Mouse (Mus musculus): ENCODE measurements around the gene Cnnm4. TPM values are rescaled to one million over a fixed set of nuclear protein-coding genes. Genes with fewer than 3 reads are reported as not detected.

The Cnnm4 gene
- polyA plus RNA-seq, 1 experiment from 2014 or later = 9.8 TPM

DNA sequence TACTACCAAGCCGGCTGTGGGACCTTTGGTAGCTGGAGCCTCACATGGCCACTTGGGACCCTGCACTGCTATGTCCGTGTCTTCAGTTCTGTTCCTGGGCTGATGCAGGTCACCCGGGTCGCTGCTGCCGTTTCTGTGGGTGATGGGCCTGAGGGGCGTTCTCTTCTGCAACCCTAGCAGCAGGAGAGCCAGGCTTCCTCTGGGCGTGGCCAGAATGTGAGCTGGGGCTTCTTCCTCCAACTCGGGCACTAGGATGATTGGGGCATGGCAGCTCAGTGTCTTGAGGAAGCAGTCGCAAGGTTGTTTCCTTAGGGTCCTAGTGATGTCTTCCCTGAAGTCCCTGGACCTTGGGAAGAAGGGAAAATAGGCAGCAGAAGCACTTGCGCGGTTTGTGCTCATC is 48.2 kb downstream of the Cnnm4 start:
- Histone ChIP-seq H3K4me1 (ENCODE audit: control insufficient read depth, insufficient read depth, low read length) (peaks cover 25% of the 10 kb centered on the region), H3K27ac (ENCODE audit: low read depth, low read length) (no peak overlapping the region), H3K27me3 (ENCODE audit: control insufficient read depth, insufficient read depth, low read length) (no peaks in the 10 kb centered on the region), H3K9ac (replicated peaks; ENCODE audit: low read depth, low read length) (no peak overlapping the region), H3K4me3 (ENCODE audit: low read depth, low read length) (no peak overlapping the region), H3K9me3 (ENCODE audit: control insufficient read depth, low read length) (no peaks in the 10 kb centered on the region), H3K36me3 (ENCODE audit: control insufficient read depth, insufficient read depth, low read length) (peaks cover 37% of the 10 kb centered on the region), H3K4me2 (ENCODE audit: low read depth, low read length) (no peak overlapping the region)
- ATAC-seq (ENCODE audit: low read depth) = no peak
- 84% methylated on average over 11 of the region's 11 CpGs for WGBS

DNA sequence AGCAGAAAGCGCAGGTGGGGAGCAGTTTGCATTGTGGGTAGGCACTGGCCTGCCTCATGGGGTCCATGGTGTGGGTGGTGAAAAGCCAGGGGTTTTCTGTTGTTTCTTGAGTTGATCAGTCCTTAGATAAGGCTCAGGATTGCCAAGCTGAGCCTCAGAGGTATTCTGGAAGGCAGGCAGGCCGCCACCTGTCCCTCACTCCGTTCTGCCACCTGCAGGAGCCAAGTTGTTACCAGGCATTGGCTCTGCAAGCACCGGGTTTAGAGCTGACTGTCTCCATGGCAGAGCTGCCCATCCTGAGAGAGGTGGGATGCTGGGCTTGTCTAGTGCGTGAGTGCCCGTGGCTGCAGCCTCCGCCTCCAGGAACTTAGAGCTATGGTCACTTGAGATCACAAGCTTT is 50.8 kb downstream of the Cnnm4 start:
- peaks cover 42% of the 10 kb centered on the region for H3K36me3 ChIP-seq (ENCODE audit: control insufficient read depth, insufficient read depth, low read length)
- WGBS = 92% methylated on average over 7 of the region's 7 CpGs

DNA sequence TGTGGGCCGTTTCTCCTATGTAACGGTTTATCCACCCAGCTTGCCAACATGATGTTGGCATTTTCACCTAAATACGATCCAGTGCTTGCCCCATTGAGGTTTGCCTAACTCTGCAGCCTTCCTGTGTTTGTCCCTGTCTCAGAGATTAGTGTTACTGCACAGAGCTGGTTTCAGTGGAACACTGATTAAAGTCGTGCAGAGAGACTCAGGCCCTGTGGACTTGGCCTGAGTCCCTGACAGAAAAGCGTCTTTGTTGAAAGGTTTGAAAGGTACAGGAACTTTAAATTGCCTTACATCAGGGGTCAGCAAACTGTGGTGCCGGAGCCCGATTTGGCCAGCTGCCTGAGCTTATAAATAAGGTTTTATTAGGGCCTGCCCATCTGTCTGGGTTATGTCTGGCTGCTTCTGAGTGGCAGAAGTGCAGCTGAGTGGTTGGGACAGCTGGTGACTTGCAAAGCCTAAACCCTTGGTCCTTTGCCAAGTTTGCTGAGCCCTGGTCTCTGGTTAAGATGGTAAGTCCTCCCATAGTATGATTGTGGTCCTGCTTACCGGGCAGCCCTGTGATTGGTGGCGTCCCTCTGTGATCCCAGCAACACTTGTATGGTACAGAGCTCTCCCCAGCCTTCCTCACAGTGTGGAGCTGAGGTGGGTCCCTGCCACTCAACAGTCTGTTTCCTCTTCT is 52.1 kb downstream of the Cnnm4 start:
- Histone ChIP-seq H3K36me3 (ENCODE audit: control insufficient read depth, insufficient read depth, low read length) (peaks cover 42% of the 10 kb centered on the region), H3K27ac (ENCODE audit: low read depth, low read length) (peak overlapping the region; percentile 34; the same call in 1 of the 2 replicates)

More for the DNA sequence above, 50.8 kb downstream of the Cnnm4 start:
- Histone ChIP-seq H3K4me1 (ENCODE audit: control insufficient read depth, insufficient read depth, low read length) (0 out of 2 replicates have a peak, but pooled peaks cover 13% of the 10 kb centered on the region), H3K9ac (replicated peaks; ENCODE audit: low read depth, low read length) (no peak overlapping the region), H3K27ac (ENCODE audit: low read depth, low read length) (no peak overlapping the region), H3K4me2 (ENCODE audit: low read depth, low read length) (no peak overlapping the region), H3K4me3 (ENCODE audit: low read depth, low read length) (no peak overlapping the region), H3K9me3 (ENCODE audit: control insufficient read depth, low read length) (no peaks in the 10 kb centered on the region), H3K27me3 (ENCODE audit: control insufficient read depth, insufficient read depth, low read length) (no peaks in the 10 kb centered on the region)
- ATAC-seq (ENCODE audit: low read depth) = no peak

DNA sequence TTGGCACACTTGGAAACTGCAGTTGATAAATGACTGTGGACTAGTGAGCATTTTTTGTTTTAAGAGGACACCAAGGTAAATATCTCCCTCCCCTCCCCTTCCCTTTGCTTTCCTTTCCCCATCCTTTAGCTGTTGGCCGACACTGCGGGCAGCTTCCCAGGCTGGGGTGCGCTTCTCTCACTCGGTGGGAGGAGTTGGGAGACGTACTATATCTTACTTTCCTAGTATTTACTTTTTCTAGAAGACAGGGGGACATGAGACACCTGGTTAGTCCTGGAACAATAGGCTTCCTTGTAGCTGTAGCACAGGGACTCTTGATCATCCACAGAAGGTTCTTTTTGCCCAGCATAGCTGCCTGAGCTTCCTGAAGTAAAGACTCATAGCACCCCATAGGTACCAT is 52.6 kb downstream of the Cnnm4 start:
- H3K9me3 ChIP-seq (ENCODE audit: control insufficient read depth, low read length) = no peaks in the 10 kb centered on the region
- 0 out of 2 replicates have a peak, but pooled peaks cover 13% of the 10 kb centered on the region for H3K4me1 ChIP-seq (ENCODE audit: control insufficient read depth, insufficient read depth, low read length)
- H3K36me3 ChIP-seq (ENCODE audit: control insufficient read depth, insufficient read depth, low read length) = peaks cover 39% of the 10 kb centered on the region
- H3K4me3 ChIP-seq (ENCODE audit: low read depth, low read length) = no peak overlapping the region
- no peaks in the 10 kb centered on the region for H3K27me3 ChIP-seq (ENCODE audit: control insufficient read depth, insufficient read depth, low read length)
- ATAC-seq (ENCODE audit: low read depth) = no peak
- 84% methylated on average over 5 of the region's 5 CpGs for WGBS
- H3K27ac ChIP-seq (ENCODE audit: low read depth, low read length) = peak overlapping the region; percentile 34; the same call in 1 of the 2 replicates
- H3K4me2 ChIP-seq (ENCODE audit: low read depth, low read length) = no peak overlapping the region
- no peak overlapping the region for H3K9ac ChIP-seq (replicated peaks; ENCODE audit: low read depth, low read length)

More for the DNA sequence above, 52.1 kb downstream of the Cnnm4 start:
- ATAC-seq (ENCODE audit: low read depth) = peak; percentile 71; the same call in 1 of the 2 replicates
- Histone ChIP-seq H3K4me3 (ENCODE audit: low read depth, low read length) (no peak overlapping the region), H3K4me2 (ENCODE audit: low read depth, low read length) (no peak overlapping the region), H3K4me1 (ENCODE audit: control insufficient read depth, insufficient read depth, low read length) (0 out of 2 replicates have a peak, but pooled peaks cover 13% of the 10 kb centered on the region), H3K9ac (replicated peaks; ENCODE audit: low read depth, low read length) (0 out of 2 replicates have a peak overlapping the region, but pooled peaks have one; percentile 1), H3K27me3 (ENCODE audit: control insufficient read depth, insufficient read depth, low read length) (no peaks in the 10 kb centered on the region), H3K9me3 (ENCODE audit: control insufficient read depth, low read length) (no peaks in the 10 kb centered on the region)
- WGBS = 39% methylated on average over 9 of the region's 9 CpGs

DNA sequence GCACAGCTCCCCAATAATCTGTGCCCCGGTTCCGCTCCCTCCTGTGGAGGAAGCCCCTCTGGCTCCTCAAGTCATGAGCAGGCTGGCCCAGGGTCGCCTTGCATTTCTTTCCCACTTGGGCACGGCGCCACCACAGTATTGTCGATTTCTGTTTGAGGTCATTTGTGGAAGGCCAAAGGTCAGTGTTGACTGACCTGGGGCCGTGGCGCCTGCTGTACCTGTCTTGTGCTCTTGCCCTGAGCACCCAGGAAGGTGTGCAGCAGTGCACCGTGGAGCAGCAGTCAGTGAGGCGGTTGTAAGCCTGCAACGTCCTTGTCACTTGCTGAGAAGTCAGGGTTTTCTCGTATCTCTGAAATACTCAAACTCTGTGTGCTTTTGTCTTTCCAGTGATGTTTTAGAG is 54.4 kb downstream of the Cnnm4 start:
- H3K9me3 ChIP-seq (ENCODE audit: control insufficient read depth, low read length) = no peaks in the 10 kb centered on the region
- H3K4me2 ChIP-seq (ENCODE audit: low read depth, low read length) = no peak overlapping the region
- no peak for ATAC-seq (ENCODE audit: low read depth)
- H3K4me3 ChIP-seq (ENCODE audit: low read depth, low read length) = no peak overlapping the region
- no peak overlapping the region for H3K27ac ChIP-seq (ENCODE audit: low read depth, low read length)
- 96% methylated on average over 12 of the region's 12 CpGs for WGBS
- H3K27me3 ChIP-seq (ENCODE audit: control insufficient read depth, insufficient read depth, low read length) = no peaks in the 10 kb centered on the region
- no peak overlapping the region for H3K9ac ChIP-seq (replicated peaks; ENCODE audit: low read depth, low read length)
- peaks cover 24% of the 10 kb centered on the region for H3K36me3 ChIP-seq (ENCODE audit: control insufficient read depth, insufficient read depth, low read length)
- H3K4me1 ChIP-seq (ENCODE audit: control insufficient read depth, insufficient read depth, low read length) = 0 out of 2 replicates have a peak, but pooled peaks cover 13% of the 10 kb centered on the region

DNA sequence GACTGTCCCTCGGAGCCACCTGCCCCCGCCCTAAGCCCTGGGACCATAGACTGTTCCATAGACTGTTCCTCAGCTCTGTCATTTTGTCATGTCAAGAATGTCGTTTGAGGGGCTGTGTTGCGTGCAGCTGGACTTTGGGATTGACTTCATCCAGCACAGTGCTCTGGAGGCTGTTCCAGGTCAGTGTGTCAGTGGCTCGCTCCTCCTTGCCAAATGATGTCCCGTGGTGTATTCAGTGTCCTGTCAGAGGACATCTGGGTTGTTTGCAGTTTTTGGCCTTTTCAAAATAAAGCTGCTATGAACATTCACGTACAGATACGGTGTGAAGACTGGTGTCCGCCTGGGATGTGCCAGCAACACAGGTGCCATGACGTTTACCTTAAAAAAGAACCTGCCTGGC is 55.5 kb downstream of the Cnnm4 start:
- Histone ChIP-seq H3K9me3 (ENCODE audit: control insufficient read depth, low read length) (no peaks in the 10 kb centered on the region), H3K9ac (replicated peaks; ENCODE audit: low read depth, low read length) (no peak overlapping the region), H3K4me2 (ENCODE audit: low read depth, low read length) (no peak overlapping the region), H3K27ac (ENCODE audit: low read depth, low read length) (no peak overlapping the region), H3K4me1 (ENCODE audit: control insufficient read depth, insufficient read depth, low read length) (0 out of 2 replicates have a peak, but pooled peaks cover 13% of the 10 kb centered on the region), H3K27me3 (ENCODE audit: control insufficient read depth, insufficient read depth, low read length) (no peaks in the 10 kb centered on the region), H3K36me3 (ENCODE audit: control insufficient read depth, insufficient read depth, low read length) (peaks cover 15% of the 10 kb centered on the region), H3K4me3 (ENCODE audit: low read depth, low read length) (no peak overlapping the region)
- no peak for ATAC-seq (ENCODE audit: low read depth)
- 91% methylated on average over 10 of the region's 10 CpGs for WGBS

DNA sequence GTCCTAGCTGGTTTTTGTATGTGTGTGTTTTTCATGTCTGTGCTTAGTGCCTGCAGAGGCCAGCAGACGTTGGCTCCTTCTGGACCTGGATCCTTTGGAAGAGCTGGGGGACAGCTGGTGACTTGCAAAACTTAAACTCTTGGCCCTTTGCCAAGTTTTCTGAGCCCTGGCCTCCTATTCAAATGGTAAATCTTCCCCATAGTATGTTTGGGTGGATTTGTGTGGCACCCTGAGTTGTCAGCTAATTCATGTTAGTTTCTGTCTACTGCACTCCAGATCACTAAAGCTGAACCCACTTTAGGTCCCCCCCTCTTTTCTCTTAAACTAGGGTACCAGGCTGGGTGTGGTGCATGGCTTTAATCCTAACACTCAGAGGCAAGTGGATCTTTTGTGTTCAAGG is 56.9 kb downstream of the Cnnm4 start:
- no peak overlapping the region for H3K27ac ChIP-seq (ENCODE audit: low read depth, low read length)
- 13% methylated on average over 1 of the region's 1 CpGs for WGBS
- ATAC-seq (ENCODE audit: low read depth) = peak; percentile 18; the same call in 1 of the 2 replicates

DNA sequence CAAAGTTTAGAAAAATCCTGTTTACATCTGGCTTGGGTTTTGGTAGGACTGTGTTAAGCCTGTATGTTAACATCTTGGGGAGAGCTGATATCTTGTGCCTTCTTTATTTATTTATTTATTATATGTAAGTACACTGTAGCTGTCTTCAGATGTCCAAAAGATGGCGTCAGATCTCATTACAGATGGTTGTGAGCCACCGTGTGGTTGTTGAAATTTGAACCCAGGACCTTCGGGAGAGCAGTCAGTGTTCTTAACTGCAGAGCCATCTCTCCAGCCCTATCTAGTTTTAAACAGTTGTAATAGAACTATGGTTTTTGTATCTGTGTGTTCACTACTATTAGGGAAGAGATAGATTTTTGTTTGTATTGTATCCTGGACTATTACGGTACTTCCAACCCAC is 57.9 kb downstream of the Cnnm4 start:
- Histone ChIP-seq H3K4me2 (ENCODE audit: low read depth, low read length) (no peak overlapping the region), H3K27me3 (ENCODE audit: control insufficient read depth, insufficient read depth, low read length) (no peaks in the 10 kb centered on the region), H3K4me1 (ENCODE audit: control insufficient read depth, insufficient read depth, low read length) (no peaks in the 10 kb centered on the region), H3K9me3 (ENCODE audit: control insufficient read depth, low read length) (no peaks in the 10 kb centered on the region), H3K27ac (ENCODE audit: low read depth, low read length) (no peak overlapping the region), H3K9ac (replicated peaks; ENCODE audit: low read depth, low read length) (no peak overlapping the region), H3K4me3 (ENCODE audit: low read depth, low read length) (no peak overlapping the region), H3K36me3 (ENCODE audit: control insufficient read depth, insufficient read depth, low read length) (0 out of 2 replicates have a peak, but pooled peaks cover 5% of the 10 kb centered on the region)
- WGBS = 90% methylated on average over 4 of the region's 4 CpGs
- no peak for ATAC-seq (ENCODE audit: low read depth)

More for the DNA sequence above, 56.9 kb downstream of the Cnnm4 start:
- no peak overlapping the region for H3K4me3 ChIP-seq (ENCODE audit: low read depth, low read length)
- peaks cover 5% of the 10 kb centered on the region; the same call in 1 of the 2 replicates for H3K36me3 ChIP-seq (ENCODE audit: control insufficient read depth, insufficient read depth, low read length)
- H3K4me2 ChIP-seq (ENCODE audit: low read depth, low read length) = no peak overlapping the region
- H3K4me1 ChIP-seq (ENCODE audit: control insufficient read depth, insufficient read depth, low read length) = 0 out of 2 replicates have a peak, but pooled peaks cover 7% of the 10 kb centered on the region
- H3K9ac ChIP-seq (replicated peaks; ENCODE audit: low read depth, low read length) = no peak overlapping the region
- H3K9me3 ChIP-seq (ENCODE audit: control insufficient read depth, low read length) = no peaks in the 10 kb centered on the region
- H3K27me3 ChIP-seq (ENCODE audit: control insufficient read depth, insufficient read depth, low read length) = no peaks in the 10 kb centered on the region

DNA sequence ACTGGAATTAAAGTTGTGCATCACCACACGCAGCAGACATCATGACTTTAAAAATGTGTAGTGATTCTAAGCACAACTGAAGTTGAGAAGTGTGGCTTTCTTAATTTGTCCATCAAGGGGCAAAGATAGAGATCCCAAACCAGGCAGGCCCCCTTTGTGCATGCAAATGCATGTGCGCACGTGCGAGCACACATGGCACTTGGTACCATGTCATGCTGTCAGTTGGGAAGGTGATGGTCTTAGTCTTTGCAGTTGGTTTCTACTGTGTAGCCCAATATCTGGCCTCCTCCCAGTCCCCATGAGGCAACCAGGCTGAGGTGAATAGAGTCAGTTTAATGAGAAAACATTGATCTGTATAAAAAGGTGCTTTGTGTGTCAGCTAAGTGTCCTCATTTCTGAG is 58.5 kb downstream of the Cnnm4 start:
- 90% methylated on average over 4 of the region's 4 CpGs for WGBS
- H3K9ac ChIP-seq (replicated peaks; ENCODE audit: low read depth, low read length) = no peak overlapping the region
- 0 out of 2 replicates have a peak, but pooled peaks cover 5% of the 10 kb centered on the region for H3K36me3 ChIP-seq (ENCODE audit: control insufficient read depth, insufficient read depth, low read length)
- H3K4me3 ChIP-seq (ENCODE audit: low read depth, low read length) = no peak overlapping the region
- H3K9me3 ChIP-seq (ENCODE audit: control insufficient read depth, low read length) = no peaks in the 10 kb centered on the region
- H3K4me2 ChIP-seq (ENCODE audit: low read depth, low read length) = no peak overlapping the region
- no peak overlapping the region for H3K27ac ChIP-seq (ENCODE audit: low read depth, low read length)
- no peaks in the 10 kb centered on the region for H3K4me1 ChIP-seq (ENCODE audit: control insufficient read depth, insufficient read depth, low read length)
- ATAC-seq (ENCODE audit: low read depth) = no peak
- no peaks in the 10 kb centered on the region for H3K27me3 ChIP-seq (ENCODE audit: control insufficient read depth, insufficient read depth, low read length)

All from neural tube, embryonic 14.5 days (tissue).